Mouse (Mus musculus) c-Kit-positive CD71-positive TER-119-negative erythroid progenitor cells, embryonic 14.5 days (primary cell): ENCODE data around the gene Zfp120.
"Not testable (repeated sequence)": the region's sequence is repeated elsewhere in the genome, so short reads cannot be mapped to it uniquely, and the experiment has no call there.

ENCODE experiments used
- DNase-seq: peaks from one replicate; pipeline ENCODE4 v3.0.0-alpha.2; 2013; ENCODE audit warnings: low read depth

The Zfp120 gene

GRCm38 (mm10) chr2:150136435-150136897 lies at the start of gene Zfp120:
TSS of gene Zfp120 (minus strand) at chr2:150136708.
- DNase-seq: peak; percentile 85

GRCm38 (mm10) chr2:150181570-150181999 lies 45.1 kb upstream of the Zfp120 start, which contains the start of gene Gm14139:
TSS of gene Gm14139 (plus strand) at chr2:150181755.
- DNase-seq: not testable (repeated sequence)

DNA sequence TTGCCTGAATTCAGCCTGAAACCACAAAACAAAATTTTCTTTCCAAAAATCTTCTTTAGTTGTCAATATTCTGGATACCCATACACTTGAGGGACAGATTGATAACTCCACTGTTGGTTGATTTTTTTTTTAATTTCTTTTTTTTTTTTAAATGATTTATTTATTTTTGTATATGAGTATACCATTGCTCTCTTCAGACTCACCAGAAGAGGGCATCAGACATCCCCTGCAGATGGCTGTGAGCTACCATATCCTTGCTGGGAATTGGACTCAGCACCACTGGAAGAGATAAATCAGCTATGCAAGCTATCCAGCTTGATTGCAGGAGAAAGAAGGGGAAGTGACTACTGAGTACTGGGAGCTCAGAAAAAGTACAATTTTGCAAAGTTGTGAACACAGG lies 44.5 kb upstream of the Zfp120 start:
- DNase-seq: not testable (repeated sequence)

- not testable (repeated sequence) for DNase-seq
Measured at GRCm38 (mm10) chr2:150179579-150179978, 43.1 kb upstream of the Zfp120 start, which contains the start of gene Gm10770. TSS of gene Gm10770 (minus strand) at chr2:150179679.

DNA sequence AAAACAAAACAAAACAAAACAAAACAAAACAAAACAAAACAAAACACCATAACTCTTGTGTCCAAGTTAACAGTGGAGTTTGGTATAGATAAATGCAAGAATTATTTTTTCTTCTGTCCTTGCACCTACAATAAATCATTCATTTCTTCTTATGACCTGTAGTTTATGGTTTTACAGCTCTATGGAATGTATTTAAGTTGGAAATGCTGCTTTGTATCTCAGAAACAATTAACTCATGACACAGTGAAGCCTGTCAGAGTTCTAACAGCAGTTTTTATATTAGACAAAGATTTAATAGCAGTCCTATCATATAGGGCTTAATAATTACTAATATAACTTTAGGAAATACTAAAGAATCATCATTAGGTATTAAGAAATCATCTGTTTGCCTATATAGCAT lies 37.3 kb upstream of the Zfp120 start:
- DNase-seq: no peak

DNA sequence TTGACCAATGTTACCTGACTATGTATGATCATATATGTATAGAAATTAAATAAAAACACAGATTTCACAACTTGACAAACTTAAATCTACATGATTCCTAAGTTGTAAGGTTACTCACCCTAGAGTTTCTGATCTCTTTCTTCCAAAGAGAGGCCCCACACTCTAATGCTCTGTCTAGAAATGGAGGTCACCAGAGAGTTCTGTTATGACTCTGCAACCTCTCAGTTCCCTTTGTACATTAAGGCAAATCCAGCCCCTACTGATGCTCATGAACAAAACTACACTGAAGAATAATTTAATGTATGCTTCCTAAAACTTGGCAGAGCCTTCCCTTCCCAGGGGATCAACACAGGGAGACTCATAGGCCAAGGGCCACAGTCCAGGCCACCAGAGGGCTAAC lies 30.2 kb upstream of the Zfp120 start:
- no peak for DNase-seq

DNA sequence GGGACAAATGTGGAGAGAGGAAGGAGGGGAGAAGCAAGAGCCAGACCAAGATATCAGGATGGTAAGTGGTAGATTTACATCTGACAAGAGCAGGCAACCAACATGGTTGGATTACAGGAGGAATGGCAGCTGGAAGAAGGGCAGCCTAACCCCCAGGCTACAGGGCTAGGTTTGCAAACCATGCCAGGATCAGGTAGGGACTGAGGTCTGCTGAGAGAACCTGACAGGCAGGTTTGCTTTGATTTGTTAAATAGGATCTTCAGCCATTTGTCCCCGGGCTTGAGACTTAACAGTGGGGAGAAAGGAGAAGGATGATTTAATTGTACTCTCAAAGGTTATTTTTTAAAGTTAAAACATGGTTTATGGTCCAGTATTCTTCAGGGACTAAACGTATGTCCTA lies 3.7 kb downstream of the Zfp120 start:
- DNase-seq: no peak

DNA sequence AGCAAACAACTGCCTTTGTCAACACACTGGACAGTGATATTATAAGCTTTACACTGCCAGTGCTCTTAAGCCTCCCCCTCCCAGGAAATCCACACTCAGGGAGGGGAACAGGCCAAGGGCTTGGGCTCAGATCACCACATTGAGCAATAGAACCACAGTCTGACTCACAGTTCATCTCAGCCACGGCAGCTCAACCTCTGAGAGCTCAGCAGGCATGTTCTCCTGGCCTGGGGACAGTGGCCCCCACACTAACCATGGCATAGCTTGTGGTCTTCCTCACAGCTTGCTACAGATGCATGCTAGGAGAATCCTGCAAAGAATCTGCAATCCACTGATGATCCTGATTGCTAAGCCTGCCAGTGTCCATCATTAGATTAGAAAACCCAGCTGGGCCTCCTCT lies 4.5 kb downstream of the Zfp120 start:
- DNase-seq: not testable (repeated sequence)

- DNase-seq: no peak
Measured at GRCm38 (mm10) chr2:150111247-150111912, 25.1 kb downstream of the Zfp120 start.

DNA sequence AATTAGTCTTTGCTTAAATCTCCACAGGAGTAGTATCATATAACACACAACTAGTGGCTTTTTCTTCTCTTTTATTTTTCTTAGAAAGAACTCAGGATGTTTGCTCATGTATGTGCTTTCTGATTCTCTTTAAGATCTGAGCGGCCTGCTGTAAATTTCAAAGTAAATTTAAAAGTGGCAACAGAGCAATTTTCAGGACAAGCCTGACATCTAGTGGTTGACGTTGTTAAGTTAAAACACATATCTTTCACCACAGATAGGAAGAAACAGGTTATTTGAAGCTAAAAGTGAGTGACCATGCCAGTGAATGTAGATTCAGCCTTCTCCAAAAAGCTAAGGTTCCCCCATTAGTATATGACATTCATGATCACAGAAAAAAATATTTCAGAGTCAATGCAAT lies 36.9 kb downstream of the Zfp120 start:
- DNase-seq: not testable (repeated sequence)
